Mouse (Mus musculus) cerebellum, adult 2 months (tissue): ENCODE results near the gene Olfr521.

Experiments
- CTCF ChIP-seq: fragments of 200-500 bp; IDR thresholded peaks from 2 replicates; pipeline ENCODE4 v1.5.1; 2011; ENCODE audit warnings: low read depth, mild to moderate bottlenecking, control low read depth, low read length, moderate library complexity, borderline replicate concordance; ENCODE audit not compliant: insufficient read depth
- POLR2A ChIP-seq: fragments of 200-500 bp; IDR thresholded peaks from 2 replicates; pipeline ENCODE4 v1.6.1; 2011; ENCODE audit warnings: low read length, control low read depth, borderline replicate concordance; ENCODE audit not compliant: insufficient read depth

DNA sequence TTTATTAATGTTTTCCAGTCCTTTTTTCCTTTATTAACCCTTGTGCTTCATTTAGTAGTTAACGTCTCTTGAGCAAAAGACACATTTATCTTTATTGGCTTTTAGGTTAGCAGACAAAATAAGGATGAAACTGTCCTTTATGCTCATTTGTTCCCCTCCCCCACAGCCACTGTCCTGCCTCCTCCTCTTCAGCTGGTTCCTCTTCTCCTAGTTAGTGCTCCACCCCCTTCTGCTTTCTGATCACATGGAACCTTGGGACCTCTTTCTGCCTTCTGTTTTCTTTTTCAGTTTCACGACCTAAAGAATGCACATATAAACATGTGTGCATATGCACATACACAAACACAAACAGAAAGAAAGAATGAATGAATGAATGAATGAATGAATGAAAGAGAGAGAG is 18.6 kb downstream of the Olfr521 start:
- TF ChIP-seq POLR2A (no peak), CTCF (no peak)
